Mouse (Mus musculus) kidney, postnatal 36 days (tissue): ENCODE results near the gene Retsat.

Experiments
- DNase-seq, 2 experiments: peaks; one replicate each; pipeline ENCODE4 v3.0.0; 2021 to 2022; ENCODE audit warnings: mixed read lengths in 2 of 2

Gene Retsat

DNA sequence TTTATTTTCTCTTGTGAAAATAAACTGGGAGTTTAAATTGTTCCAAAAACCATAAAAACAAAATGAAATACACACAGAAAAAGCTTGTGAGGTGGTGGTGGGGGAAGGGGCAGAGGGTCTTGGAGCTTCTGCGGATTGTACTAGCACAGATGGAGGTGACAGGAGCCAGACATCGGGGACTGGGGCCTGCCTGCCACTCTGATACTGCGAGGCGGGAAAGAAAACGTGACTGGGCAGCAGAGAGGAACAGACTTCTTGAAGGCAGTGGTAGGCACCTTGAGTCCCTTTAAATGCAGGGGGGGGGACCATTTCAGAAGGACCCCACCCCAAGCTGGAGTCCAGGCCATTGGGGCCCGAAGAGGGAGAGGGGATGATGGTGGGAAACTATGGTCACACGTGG is 28.1 kb downstream of the Retsat start:
- DNase-seq, result no peak

- DNase-seq, result peak; percentile 61 to 66
Observed at GRCm38 (mm10) chr6:72627276-72627675, 29.0 kb downstream of the Retsat start.

GRCm38 (mm10) chr6:72630370-72630769 is 32.1 kb downstream of the Retsat start:
- peak; percentile 73 to 87 for DNase-seq

DNA sequence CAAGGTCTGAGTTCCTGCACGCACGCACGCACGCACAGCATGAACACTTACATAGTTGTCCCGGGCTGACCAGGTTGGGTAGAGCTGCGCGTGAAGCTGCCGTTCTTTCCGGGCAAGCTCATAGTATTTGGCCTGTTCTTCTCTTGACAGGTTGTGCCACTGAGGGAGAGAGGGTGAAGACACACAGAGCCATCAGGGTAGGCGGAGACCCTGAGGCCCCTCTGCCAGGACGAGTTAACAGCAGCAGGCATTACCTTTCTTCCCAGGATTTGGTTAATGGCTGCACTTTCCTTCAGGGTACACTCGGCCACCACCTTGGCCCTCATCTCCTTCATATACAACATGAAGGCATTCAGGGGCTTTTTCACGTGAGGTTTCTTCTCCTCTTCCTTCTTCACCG is 32.7 kb downstream of the Retsat start:
- DNase-seq, result no peak

DNA sequence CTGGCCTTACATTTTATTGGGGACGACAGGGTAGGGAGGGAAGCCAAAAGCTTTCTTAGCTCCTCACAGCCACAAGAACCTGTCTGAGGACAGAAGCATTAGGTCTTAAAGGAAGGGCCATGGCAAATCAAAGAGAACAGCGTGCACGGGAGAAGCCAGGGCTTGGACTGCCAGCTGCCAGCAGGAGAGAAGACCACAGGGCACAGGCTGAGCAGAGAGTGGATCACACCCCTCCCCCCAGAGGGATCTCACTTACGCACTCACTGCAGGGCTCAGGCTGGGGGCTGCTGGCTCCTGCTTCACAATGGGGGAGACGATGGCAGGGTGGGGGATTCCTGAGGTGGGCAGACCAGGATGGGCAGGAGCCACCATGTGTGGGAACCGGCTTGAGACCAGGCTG is 33.4 kb downstream of the Retsat start:
- DNase-seq, result no peak

DNA sequence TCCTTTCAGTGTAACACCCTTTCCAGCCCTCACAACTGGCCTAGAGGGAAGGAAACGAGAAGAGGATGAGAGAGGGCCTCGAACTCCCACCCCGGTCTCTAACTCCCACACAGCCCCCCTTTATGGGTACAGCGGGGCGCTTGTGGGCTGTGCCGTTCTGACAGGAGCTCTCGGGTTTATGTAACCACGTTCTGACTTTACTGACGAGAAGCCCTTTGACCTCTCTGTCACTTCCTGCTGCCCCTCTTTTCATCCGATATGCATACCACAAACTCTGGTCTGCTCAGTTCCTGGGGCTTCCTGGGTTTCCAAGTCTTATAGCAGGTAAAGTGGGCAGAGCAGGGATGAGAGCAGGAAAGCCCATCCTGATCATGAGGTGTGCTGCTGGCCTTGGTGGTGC is 36.0 kb downstream of the Retsat start:
- DNase-seq, result no peak

GRCm38 (mm10) chr6:72635760-72636431 is 37.6 kb downstream of the Retsat start:
- DNase-seq, result peak; percentile 67 to 78

GRCm38 (mm10) chr6:72636940-72637339 is 38.7 kb downstream of the Retsat start:
- peak in 1 of 2 experiments; percentile 68 for DNase-seq

- DNase-seq, result no peak
Observed at GRCm38 (mm10) chr6:72641218-72641954, 43.1 kb downstream of the Retsat start.

- no peak for DNase-seq
Observed at GRCm38 (mm10) chr6:72644576-72644975, 46.3 kb downstream of the Retsat start.

DNA sequence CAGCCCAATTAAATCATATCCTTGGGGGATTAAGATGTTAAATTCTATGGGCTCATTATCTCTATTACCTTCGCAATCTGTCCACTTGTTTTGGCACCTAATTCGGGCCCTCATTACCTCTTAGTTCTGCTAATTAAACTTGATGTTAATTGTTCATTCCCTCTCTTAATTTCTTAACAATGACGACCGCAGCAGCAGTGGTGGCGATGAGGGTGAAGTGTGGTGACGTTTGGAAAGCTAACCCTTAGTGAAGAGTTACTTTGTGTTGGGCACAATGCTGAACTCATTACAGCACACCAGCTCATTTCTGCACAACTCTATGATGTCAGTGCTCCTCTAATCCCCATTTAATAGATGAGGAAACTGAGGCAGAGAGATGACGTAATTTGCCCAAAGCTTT is 47.1 kb downstream of the Retsat start:
- no peak for DNase-seq

GRCm38 (mm10) chr6:72647383-72647820 is 49.1 kb downstream of the Retsat start:
- peak; percentile 73 to 86 for DNase-seq

GRCm38 (mm10) chr6:72648002-72648595 is 49.8 kb downstream of the Retsat start:
- DNase-seq, result no peak

DNA sequence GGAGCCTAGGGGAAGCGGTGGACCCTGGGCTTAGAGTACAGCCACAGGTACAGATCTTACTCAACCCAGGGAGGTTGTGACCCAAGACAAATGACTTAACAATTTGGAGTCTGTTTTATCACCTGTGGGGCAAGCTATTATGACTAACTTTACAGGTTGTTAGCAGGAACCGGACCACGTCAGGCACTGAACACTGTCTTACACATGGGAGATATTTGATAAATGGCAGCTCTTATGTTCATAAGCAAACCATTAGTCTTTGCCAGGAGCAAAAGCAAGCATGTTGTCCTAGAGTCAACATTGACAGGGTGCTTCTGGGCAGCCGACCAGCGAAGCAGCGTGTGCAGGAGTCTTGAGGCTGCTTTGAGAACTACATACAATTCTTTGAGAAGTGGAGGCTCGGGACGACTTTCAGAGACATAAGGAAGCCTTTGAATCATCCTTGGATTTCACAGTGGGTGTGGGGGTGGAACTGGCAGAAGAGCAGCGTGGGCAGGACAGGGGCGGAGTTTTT is 52.1 kb downstream of the Retsat start:
- DNase-seq, result no peak

- DNase-seq, result peak; percentile 56 to 60
Observed at GRCm38 (mm10) chr6:72653419-72653818, 55.1 kb downstream of the Retsat start.

- DNase-seq, result no peak
Observed at GRCm38 (mm10) chr6:72654355-72654754, 56.1 kb downstream of the Retsat start.

DNA sequence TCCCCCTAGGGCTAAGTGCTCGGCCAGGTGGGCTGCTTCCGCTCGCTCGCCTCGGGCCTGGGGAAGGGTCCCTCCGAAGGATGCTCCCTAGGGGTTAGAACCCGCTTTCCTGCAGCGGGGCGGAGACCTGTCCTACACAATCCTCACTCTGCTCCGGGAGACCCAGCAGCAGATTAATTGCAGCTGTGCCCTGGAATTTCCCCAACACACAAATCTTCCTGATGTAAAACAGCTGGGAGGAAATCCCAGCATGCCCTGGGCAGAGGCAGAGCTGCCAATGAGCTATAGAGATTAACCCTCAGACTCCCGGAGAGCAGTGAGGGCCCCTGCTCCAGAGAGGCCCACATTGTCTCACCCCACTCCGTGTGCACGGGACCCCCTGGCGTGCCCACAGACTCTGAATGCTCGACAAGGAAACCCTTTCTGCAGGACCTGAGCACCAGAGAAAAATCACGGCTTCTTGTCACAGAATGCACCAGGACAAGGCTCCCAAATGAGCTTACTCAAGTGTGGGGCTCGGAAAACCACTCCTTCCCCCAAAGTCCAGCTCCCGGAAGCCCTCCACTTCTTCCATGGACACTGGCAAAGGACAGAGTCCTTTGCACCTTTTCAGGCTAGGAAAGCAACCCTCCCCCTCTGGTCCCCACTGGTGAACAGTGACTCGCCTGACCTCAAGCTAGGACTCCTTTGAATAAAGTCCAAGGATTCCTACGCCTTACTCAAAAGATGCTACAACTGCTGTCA is 57.2 kb downstream of the Retsat start:
- peak; percentile 80 to 84 for DNase-seq

DNA sequence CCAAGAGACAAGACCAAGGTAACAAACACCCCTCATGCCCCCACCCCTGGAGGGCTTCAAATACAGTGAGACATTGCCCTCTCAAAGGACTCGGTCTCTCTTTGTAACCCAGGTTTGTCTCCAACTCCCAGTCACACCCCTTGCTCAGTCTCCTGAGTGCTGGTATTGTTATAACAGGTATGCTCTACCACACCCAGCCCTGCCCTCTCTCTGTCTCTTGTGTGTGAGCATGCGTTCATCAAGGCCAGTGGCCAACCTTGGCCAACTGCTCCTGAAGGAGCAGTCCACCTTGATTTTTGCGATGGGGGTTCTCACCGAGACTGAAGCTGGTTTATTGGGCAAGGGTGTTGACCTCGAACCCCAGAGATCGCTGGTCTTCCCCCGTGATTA is 57.8 kb downstream of the Retsat start:
- no peak for DNase-seq

DNA sequence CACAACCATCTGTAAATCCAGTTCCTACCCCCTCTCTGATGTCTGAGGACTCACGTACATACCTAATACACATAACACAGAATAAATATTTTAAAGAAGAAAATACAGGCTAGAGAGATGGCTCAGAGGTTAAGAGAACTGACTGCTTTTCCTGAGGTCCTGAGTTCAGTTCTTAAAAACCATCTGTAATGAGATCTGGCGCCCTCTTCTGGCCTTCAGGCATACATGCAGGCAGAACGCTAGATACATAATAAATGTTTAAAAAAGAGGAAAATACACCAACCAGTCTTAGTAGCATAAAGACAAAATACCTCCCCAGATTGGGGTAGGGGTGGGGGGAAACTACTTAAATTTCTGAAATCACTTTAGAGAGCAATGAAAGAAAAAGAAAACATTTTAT is 59.7 kb downstream of the Retsat start:
- peak in 1 of 2 experiments; percentile 64 for DNase-seq
